Mouse (Mus musculus) small intestine, adult 2 months (tissue): Measurements from ENCODE around the gene Coro1c.

Experiments
- CTCF ChIP-seq: fragments of 200-500 bp; IDR thresholded peaks from 2 replicates; pipeline ENCODE4 v1.5.1; 2012; ENCODE audit warnings: low read depth, mild to moderate bottlenecking, control low read depth, inconsistent platforms, low read length, moderate library complexity, mixed read lengths; ENCODE audit not compliant: insufficient replicate concordance, insufficient read length; ENCODE audit errors: extremely low read depth
- POLR2A ChIP-seq: fragments of 200-500 bp; IDR thresholded peaks from 2 replicates; pipeline ENCODE4 v1.6.1; 2012; ENCODE audit warnings: low read depth, mild to moderate bottlenecking, control low read depth, inconsistent platforms, low read length, moderate library complexity

GRCm38 (mm10) chr5:113955281-113955680 is 46.7 kb upstream of the Coro1c start:
- TF ChIP-seq CTCF (no peak), POLR2A (no peak)
